Mouse (Mus musculus): ENCODE measurements around the gene Pnpla8. TPM values are rescaled to one million over a fixed set of nuclear protein-coding genes. Genes with fewer than 3 reads are reported as not detected.

Pnpla8 gene
- total RNA-seq, 2 experiments from 2014 or later: 104 to 115 TPM

DNA sequence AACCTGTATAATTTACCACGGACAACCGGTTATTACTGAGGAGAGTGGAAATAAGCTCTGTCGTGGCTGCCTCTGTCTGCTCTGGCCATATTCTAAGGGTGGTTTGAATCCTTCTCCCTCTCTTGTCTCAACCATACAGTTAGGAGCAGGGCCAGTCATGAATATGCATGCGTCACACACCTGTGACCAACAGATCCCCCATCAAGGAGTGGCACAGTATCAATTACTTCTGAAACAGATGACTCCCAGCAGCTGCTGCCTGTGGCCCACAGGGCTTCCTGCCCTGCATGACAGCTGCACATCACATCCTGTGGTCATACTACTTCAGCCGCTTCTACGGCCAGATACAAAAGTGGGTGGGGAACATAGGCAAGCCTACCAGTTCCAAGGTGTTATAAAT, 122.9 kb downstream of the Pnpla8 start:
- no peak for DNase-seq (ENCODE audit: low spot score in 2 of 2)

DNA sequence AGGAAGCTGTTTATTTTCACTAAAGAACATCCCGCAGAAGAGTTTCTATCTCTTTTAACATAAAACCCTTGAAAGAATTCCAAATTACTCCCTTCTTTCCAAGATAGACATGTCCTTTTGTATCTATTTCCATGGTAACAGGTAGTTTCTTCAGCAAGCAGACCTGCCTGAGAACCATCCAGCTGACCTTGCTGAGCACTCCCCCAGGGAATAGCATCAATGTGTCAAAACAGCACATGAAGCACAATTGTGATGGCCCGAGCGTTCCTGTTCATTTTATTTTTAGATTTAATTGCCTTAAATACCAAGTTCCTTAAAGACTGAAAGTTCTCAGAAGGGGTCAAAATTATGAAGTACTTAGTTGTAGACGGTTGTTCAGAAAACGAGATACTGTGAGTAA, 124.1 kb downstream of the Pnpla8 start:
- DNase-seq (ENCODE audit: low spot score in 2 of 2): no peak

DNA sequence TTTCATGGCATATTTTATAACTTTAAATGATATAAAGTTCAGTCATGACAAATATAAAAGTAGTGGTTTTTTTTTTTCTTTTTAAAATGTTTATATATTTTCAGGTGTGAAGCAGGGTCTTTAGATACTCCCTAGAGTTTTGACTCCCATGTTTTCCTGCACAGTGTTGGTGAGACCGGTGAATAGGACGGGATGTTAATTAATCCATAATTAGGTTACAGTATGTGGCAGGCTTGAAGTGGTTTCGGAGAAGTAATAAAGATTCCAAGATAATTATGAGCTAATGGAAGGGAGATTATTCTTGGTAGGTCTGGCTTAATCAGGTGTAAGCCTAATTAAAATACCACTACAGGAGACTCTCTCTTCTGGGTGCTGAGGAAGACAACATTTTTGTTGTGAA, 125.0 kb downstream of the Pnpla8 start:
- DNase-seq (ENCODE audit: low spot score in 2 of 2): no peak

DNA sequence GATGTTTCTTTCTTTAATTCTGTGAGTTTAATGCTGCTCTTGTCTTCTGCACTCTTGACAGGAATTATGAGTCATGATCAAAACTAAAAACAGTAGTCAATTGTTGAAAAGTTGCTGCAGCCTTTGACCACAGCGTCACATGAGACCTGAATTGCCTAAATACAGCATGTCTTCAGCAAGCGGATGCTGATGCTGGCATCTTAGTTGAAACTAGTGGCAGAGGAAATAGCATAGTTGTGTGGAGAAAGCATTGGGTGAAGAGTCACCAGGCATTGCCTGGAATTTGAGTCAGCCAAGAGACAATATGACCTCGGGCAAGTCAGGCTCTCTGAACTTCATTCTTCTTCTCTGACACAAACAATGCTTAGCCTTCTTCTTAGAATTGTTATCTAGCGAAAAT, 133.9 kb downstream of the Pnpla8 start:
- DNase-seq (ENCODE audit: low spot score in 2 of 2): no peak

DNA sequence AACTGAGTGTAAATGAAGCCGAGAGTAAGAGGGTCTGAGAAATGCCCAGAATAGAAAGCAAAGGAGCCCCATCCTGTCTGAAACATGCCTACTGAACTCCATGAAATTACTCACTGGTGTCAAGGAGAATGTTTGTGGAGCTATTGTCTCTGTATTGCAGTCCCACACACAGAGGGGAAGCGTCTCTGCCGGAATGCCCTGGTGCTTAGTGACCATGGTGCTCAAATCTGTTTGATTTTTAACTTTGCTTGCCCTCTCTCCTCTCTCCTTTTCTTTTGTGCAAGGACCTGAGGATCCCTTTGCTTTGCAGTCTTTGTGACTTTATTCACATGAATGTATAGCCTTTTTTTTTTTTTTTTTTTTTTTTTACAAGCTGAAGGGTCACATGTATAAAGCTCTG, 136.3 kb downstream of the Pnpla8 start:
- no peak for DNase-seq (ENCODE audit: low spot score in 2 of 2)

DNA sequence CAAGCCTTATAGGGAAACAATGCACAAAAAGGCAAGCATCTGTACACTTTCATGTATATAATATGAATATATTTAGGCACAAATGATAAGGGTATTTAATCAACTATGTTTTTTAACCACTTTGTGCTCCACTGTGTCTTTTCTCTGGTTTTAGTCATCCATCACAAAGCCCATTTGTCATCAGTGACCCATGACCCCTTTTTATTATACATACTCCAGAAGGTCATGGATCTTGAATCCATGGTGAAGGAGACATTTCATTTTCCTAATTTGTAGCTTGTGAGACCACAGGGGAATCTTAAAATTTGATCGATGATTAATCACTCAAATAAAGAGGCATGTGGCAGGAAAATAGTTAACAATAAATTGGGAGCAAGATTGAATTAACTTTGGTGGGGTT, 136.7 kb downstream of the Pnpla8 start:
- no peak for DNase-seq (ENCODE audit: low spot score in 2 of 2)

DNA sequence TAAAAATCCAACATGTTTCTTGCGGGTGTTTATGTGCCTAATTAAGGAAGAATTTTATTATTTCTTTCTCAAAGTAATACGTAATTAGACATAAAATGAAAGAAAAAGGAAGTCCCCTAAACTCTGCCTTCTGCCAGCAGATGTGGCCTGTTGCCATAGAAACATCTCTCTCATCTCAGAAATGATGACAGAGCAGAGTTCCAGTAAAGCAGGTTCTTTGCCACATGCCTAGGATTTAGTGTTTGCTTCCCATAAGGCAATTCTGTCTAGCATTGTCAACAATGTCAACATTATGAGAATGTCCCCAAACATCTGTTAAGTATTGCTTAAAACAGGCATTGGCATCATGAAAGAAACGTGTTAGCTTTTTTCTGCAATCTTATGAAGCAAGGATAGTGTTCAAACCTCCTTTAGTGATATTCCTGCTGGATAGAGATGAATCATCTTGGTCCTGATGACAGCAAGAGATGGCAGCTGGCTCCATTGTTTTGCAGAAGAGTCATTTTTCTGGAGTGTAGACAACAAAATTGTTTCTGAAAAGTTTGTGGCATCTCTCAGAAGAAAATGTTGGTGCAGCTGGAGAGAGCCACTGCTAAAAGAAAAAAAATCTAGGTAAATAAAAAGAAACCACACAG, 150.0 kb downstream of the Pnpla8 start:
- DNase-seq (ENCODE audit: low spot score in 2 of 2): no peak

Small RNA genes within 50 kb of the gene (microRNA-seq; reads per million reads assigned to microRNA genes)
- 0.23 to 0.28 reads per million in 2 experiments for gene Mir5627

Other genes with a start within 250 kb of the Pnpla8 start
- gene Dnajb9, start 11.0 kb upstream of the Pnpla8 start, total RNA-seq (2021): 10 to 100 TPM; 33.6 to 35.5 TPM
- 100 to 1,000 TPM; 447 to 466 TPM for gene Nrcam, start 107.5 kb downstream of the Pnpla8 start, total RNA-seq (2021)